Mouse (Mus musculus): ENCODE data around the gene Adamts4.

Gene Adamts4

DNA sequence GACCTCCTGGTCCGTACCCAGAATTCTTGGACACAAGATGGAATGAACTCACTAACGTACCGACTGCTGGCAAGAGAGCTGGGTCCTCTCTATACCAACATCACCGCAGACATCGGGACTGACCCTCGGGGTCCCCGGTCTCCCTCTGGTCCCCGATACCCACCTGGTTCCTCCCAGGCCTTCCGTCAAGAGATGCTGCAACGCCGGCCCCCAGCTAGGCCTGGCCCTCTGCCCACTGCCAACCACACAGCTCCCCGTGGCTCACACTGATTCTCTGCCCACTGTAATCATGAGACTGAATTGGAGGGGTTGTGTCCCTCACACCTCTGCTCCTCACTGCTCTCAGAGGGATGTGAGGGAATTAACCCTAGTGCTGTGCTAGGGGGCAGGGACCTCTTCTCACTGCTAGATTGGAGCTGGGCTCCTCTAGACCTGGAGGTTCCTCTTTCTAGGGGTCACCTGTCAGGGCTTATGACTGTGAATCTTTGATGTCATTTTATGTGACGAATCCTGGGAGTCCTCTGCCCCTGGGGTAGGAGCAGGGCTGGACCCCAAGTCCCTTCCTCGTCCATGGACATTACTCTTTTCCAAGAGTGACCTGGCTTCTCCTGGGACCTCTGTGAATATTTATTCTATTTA lies 26.0 kb downstream of the Adamts4 start:
- in situ Hi-C loops (cut with MseI, MboI), result no loop called here

DNA sequence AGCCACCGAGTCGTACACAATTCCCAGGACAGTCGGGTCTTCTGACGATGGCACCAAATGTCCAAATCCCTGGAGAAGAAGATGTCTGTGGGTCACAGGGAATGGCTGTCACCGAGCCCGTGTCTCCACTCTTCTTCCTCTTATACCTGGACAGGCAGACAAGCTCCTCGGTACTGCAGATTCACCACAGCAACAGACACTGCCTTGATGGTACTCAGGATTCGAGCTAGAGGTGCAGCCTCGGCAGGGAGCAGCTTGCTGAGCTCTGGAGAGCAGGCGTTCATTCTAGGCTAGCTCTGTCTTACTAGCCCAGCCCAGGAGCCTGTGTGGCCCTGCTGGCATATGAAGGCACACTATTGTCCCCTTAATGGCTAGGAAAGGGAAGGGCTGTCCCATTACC lies 27.5 kb downstream of the Adamts4 start:
- in situ Hi-C loops (cut with MseI, MboI), result no loop called here

DNA sequence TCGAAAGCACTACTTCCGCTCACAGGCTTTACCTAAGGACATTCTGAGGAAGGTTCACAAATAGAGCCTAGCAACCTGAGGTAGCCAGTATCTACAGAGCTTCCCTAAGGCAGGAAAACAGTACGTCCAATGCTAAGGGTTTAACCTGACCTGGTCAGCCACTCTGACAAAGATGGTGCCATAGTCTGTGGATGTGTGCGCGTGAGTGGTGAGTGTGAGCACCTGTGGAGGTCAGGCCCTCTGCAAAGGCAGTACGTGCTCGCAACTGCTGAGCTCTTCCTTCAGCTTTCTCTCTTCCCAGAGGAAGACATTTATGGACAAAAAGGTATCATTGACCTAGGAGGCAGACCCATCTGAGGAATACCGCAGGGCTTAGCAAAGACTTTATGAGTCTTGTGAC lies 28.2 kb downstream of the Adamts4 start:
- in situ Hi-C loops (cut with MseI, MboI), result no loop called here

DNA sequence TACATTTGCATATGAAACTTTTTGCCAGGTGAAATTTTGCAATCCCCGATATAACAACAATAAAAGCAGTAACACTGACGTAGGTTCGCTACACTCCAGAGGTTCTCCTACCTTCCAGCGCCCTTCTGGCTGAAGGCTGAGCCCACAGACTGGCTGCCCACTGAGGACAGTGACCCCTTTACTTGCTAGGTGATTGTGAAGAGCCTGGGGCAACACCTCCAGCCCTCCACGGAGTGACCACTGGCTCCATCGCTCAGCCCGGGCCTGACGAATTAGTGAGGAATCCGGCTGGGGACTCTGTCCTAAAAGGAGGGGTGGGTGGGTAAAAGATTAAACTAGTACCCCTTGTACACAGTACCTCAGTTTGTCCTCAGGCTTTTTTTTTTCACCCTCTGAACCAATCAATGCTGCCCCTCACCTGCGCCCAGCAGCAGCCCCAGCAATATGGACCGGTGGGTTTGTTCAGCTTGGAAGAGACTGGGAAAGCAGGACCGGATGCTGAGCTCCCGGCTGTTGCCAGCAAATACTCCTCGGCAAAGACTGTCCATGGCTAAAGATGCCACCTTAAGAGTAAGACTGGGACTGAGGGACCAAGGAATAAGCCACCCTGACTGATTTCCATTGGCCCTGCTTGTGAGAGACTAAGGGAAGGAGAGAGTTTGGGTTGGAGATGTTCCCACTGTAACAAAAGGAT lies 28.9 kb downstream of the Adamts4 start:
- in situ Hi-C loops (cut with MseI, MboI), result no loop called here

DNA sequence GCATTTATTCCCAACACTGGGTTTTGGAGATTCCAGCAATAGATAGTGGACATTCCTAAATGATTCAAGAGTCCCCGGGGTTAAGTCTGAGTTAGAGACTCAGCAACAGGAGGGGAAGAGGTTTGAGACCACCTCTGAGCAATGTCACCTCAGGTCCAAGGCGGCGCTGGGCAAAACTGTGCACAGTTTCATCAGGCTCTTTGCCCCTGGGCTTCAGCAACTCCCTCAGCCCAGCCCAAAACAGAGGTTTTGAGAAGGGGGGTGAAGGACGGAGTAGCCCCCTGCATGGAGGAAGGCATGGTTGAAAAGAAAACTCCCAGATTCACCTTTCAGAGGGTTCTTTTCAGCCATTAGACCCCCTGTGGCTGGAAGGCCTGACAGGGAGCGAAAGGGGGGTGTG lies 29.5 kb downstream of the Adamts4 start:
- in situ Hi-C loops (cut with MseI, MboI), result no loop called here

DNA sequence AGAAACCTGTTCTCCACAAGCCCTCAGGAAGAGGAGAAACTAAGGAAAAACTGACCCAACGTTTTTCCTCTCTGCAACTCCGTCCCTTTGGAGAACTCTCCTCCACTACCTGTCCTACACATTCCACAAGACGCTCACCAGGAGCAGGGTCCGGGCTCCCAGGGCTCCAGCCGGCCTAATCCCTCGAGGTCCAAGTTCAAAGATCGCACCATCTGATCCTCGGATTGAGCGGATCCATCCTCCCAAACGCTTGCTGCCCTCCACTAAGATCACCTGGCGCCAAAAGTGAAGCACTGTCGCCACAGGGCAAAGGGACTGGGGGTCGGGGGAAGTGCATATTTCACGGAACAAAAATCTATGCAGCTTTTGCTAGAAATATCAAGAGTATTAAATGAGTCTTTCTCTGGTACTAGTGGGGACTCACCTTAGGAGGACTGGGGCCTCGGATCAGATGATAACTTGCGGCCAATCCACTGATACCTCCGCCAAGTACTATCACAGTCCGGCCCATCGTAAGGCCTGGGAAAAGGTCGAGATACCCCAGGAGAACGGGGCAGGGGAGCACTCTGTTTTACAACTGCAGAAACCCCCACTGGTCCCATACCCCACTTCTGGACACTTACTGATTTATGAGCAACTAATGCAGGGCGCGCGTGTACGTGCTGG lies 30.2 kb downstream of the Adamts4 start:
- in situ Hi-C loops (cut with MseI, MboI), result no loop called here

DNA sequence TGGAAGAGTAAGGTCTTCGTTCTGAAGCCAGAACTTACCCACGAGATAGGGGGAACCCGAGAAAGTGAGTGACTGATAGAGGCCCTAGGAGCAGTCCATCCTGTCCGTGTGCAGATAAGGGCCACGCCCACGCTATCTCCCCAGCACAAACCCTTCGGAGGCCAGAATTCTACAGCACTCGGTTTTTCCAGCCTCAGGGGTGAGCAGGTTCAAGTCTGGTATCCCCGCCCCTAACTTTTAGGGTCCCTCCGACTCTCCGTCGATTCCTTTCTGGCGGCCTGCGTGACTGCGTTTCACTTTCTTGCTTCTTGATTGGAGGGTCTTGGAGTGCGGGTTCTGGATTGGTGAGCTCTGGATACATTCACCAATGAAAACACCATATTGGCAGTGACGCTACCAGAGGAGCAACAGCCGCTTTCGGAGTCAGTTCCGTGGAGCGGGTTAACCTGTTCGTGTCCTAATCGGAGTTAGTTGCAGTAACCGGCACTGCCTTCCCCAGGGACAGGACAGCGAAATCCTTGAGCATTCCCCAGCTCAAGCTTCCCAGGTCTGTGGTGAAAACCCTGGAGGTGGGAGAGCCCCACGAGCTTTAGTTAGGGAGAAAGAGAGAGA lies 30.8 kb downstream of the Adamts4 start, which contains the start of gene Ppox:
TSS of gene Ppox (minus strand) at position 271 of the 612 bp plus-strand sequence.
- in situ Hi-C loops (cut with MseI, MboI), result no loop called here

DNA sequence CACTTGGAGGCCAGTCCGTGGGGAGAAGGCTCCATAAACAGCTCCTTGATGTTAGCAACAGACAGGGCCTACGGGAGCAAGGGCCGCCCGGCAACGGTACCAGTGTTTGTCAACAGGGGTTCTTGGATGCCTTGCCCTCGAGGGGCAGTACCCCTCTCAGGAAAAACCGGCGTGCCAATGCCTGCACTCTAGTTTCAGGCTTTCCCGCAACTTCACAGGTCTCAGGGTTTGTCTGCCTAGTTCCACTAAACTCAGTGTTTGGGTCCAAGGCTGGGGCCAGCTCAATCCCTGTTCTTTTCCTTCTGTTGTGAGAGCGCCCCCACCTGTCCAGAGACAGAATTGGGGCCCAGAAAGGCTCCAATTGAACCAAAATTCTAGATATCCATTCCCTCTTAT lies 31.3 kb downstream of the Adamts4 start:
- in situ Hi-C loops (cut with MseI, MboI), result no loop called here

DNA sequence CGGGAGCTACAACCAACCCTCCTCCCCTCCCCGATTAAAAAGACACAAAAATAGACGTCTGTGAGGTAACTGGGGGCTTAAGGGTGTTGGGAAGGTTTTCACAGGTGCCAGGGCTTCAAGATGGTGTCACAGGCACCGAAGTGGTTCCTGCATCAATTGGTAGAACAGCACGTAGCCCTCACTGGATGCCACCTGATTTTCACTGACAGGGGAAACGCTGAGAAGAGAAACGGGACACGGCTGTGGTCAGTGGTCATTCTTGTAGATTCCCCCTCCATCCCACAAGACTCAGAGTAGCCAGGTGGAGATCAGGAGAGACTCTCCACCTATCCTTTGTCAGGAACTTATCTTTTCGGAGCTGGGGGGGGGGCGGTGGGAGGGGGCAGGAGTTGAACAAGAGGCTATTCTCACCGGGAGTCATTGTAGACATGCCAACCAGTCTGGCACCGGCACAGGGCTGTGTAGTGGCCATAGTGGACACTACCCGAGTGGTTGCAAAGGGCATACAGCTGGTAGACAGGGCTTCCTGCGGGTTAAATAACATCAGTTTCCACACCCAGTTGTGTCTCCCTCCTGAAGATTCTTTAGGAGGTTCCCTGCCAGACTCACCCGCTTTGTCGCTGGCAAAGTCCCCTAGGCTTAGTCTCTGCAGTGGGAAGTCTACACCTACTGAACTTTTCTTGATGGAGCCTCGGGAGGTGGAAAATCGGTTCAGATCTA lies 32.0 kb downstream of the Adamts4 start:
- in situ Hi-C loops (cut with MseI, MboI), result no loop called here

DNA sequence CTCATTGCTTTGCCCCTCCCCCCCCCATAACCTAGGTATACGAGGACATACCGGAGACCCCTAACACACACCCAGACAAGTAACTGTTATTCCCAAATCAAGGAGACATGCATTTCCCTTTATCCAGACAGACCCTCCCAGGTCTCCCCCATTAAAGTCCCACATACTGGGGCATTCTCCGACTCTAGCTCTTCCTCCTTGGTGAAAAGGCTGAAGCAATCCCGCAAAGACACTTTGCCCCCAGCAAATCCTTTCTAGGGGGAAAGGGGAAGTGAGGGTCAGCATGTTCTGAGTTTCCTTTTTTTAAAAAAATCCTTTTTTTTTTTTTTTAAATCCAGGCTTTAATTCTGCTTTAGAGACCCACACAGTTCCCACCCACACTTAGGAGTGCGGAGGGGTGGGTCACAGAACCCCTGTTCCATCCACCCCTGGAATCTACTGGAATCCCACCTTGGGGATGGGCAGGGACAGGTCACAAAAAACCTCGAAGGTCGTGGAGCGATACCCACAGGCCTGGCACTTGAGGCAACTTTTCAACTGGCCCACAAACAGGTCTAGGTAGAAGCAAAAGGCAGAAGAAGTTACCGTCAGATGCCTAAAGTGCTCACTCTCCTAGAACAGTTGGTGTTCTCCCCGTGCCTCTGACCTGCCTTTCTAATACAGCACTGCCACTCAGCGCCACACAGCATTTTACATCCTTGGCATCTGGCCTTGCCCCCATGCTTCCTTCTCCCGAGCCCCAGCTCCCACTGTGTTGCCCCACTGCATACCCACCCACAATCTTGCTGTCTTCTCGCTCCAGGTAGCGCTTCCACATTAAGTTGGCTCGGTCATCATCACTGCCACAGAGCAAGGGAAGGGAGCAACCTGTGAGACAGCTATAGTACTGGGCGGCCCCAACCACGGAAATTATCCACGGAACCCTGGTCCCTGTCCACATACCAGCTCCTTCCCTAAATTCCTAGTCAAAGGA lies 33.3 kb downstream of the Adamts4 start:
- in situ Hi-C loops (cut with MseI, MboI), result no loop called here

DNA sequence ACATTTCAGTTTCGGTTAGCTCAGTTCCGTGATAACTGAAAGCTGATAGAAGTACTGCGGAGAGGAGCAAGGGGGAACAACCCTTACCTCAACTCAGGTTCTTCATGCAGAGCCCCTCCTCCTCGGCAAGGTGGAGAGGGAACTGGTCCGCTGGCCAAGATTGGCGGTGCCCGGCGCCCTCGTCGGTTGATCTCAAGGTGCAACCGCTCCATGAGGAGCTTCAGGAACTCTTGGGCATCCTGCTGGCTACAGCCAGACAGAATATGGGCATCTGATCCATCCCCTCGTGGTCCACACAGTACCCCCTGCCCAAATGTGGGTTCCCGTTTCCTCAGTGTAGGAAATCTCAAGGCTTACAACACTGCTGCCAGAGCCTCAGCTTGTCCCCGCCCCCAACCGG lies 34.3 kb downstream of the Adamts4 start:
- in situ Hi-C loops (cut with MseI, MboI), result no loop called here

DNA sequence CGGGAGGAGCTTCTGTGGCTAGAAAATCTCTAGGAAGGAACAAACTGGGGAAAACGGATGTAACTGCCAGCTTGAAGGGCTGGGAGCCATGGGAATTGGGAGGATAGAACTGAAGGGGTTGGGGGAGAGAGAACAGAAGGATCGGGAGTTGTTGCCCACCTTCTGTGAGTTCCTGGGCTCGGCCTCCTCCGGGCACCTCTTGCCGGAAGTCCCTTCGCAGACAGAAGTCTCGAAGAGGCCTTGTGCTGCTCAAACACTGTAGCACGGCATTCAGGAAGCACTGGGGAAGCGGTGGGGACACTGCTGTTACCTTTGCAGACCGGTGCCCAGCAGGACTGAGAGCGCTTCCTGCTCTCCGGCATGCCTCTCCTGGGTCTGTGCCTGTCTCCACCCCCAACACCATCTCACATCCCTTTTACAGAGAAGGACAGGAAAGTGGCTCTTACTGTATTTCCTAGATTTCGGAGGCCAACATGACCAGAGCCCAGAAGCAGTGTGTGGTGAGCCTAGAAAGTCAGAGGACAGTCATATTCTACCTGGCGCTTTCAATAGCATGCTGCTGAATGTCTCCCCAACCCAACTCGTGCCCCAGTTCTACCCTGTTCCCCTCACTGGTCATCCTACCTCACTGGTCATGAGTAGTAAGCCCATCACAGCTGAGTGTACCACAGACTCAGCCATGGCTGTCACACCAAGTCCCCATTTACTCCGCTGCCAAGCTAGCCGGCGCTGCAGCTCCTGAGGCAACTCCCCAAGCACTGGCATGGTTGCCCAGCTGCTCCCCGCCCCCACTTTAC lies 35.1 kb downstream of the Adamts4 start:
- in situ Hi-C loops (cut with MseI, MboI), result no loop called here

DNA sequence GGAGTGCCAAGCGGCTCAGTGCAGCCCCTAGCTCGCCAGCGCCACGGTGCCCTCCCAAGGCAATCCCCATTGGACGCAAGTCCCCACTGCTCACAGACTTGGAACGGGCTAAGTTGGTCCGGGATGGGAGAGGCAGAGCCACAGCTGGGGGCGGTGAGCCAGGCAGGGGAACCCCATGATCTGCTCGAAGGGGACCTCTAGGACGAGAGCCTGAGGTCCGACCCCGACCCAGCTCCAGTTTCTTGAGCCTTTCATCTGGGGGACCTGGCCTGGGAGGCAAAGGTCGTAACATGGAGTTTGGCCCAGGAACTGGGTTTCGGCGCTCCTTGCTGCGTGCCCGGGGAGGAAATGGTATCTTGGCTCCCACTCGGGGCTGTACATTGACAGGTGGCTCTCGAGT lies 36.3 kb downstream of the Adamts4 start:
- in situ Hi-C loops (cut with MseI, MboI), result no loop called here

DNA sequence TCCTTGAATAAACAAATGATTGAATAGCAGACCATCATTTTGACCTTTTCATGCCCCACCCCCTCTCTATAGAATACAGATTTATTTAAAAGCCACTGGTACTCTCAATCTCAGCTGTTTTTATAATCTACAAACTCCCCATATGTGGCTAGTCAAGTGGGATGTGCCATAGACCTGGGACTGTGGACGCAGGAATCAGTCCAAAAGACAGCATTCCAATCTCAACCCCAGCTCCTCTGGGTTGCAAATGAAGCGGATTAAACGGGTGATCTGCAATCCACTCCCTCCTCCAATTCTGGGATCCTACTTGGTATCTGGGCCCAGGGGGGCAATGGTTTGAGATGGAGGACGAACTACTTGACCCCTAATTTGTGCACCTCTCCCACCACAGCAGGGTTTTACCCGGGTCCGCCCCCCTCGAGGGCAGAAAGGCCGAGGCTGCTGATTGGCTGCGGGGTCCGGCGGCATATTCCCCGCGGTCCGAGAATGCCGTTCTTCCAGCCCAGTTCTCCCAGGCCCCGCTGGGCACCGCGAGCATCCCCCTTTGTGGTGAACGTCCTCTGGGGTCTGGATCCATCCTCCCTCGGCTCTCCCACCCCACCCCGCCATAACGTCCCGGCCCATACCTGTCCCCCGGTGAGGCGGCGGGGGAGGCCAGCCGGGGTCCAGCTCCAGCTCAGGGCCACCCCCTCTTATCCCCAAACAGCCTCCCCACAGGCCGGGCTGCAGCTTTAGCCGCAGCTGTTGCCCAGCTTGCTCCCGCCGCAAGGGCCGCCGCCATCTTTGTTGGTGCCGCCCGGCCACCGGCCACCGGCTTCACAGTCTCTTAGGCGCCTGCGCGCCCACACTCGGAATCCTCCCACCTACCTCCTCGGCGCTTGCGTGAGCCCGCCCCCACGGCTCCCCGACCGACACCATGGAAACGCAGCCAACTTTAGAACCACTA lies 37.2 kb downstream of the Adamts4 start, which contains the start of gene Usp21:
TSS of gene Usp21 (minus strand) at position 856 of the 946 bp plus-strand sequence.
- in situ Hi-C loops (cut with MseI, MboI), result no loop called here

DNA sequence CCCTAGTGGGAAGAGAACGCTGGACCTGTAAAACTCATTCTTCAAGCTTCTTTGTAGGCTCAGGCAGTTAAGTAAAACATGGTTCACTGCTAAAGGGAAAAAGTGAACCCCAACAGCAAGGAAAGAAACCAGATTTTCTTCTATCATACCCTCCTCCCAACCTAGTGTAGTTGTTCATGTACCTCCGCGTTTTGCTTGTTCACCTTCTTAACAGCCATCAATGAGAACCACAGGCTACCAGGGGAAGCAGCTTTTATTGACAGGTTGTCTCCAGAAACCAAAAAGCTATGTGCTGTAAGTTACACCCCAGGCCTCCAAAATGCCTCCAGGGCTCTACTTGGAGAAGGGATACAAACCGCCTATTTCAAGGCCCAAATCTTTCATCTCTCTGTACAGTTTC lies 38.1 kb downstream of the Adamts4 start:
- in situ Hi-C loops (cut with MseI, MboI), result no loop called here

DNA sequence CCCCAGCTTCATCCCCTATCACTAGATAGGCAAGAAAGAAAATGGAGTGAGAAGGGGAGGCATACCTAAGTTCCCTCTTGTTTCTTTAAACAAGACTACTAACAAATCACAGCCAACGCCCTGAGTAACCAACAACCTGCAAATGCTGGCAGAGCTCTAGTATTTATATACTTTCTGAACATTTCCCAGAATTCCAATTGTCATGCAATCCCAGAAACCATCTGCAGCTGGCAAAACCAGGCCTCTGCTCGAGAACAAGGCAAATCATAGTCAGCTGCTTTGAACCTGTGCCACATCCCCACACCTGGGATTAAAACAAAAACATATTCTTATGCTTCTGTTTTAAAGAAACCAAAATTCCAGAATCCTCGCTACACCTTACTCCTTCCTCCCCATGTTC lies 43.1 kb downstream of the Adamts4 start:
- in situ Hi-C loops (cut with MseI, MboI), result no loop called here

DNA sequence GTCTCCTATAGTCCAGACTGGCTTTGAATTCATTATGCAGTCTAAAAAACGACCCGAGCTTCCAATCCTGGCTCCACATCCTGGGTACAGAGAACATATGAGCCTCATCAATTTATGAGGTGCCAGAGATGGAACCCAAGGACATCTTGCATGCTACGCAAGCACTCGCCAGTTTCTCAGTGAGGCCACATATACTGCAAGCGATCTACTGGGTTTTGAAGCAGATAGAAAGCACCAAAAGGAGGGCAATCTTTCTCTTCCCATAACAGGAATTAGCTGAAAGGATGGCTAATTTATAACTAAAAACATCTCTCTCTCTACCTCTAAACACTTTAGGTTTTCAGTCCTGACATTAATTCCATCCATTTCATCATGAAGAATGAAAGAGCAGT lies 43.7 kb downstream of the Adamts4 start:
- in situ Hi-C loops (cut with MseI, MboI), result no loop called here

DNA sequence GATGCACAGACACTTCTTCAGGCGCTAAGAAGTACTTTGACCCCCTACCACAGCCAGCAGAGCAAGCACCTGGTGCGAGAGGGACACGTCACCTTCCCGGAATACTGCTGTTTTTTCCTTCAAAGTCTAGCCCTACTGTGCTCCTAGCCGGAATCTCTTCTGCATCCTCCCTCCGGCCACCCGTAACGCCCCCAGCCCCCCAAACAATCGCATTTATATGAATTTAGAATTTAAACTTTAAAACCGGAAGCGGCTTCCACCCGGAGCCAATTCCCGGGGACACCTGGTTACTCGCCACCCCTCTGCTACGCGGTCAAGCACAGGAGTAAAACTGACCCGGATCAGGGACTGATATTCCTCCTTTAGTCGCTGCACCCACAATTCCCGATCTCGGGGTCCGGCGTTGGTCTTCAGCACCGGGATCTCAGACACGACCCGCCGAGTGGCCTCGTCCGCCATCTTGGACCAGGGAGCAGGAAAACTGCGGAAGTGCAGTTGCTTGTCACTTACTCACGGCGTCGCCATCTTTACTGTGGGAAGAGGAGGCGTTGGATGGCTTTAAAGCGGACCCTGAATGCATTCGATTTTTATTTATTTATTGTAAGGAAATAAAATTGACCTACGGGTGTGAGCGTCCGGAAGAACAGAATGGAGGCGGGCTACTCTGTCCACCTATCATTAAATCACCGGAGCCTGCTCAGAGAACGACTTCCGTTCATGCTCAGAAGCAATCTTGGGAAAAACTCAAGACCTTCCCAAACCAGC lies 44.3 kb downstream of the Adamts4 start, which contains the start of gene Ufc1:
TSS of gene Ufc1 (minus strand) at position 727 of the 765 bp plus-strand sequence.
- in situ Hi-C loops (cut with MseI, MboI), result no loop called here

Data from mouse trophoblast stem cell (cell line).